Mouse (Mus musculus) monocyte, adult 5-6 weeks (primary cell): ENCODE measurements at regions not wholly inside any gene's neighbourhood (a gene's known extent, or its start where the extent isn't known, plus 50 kb on each side); places are given as distances from the start of the nearest gene placed in this dataset.

ENCODE experiments used
- ATAC-seq: fragments of 153-309, 156-312 bp; replicated peaks from 2 replicates; pipeline ENCODE4 v1.8.0; 2017; ENCODE audit warnings: mild to moderate bottlenecking; ENCODE audit not compliant: low TSS enrichment, insufficient number of reproducible peaks, severe bottlenecking, poor library complexity, low FRiP score

GRCm38 (mm10) chr12:78001846-78002245, 192.2 kb upstream of the Gm6657 start:
- no peak for ATAC-seq

DNA sequence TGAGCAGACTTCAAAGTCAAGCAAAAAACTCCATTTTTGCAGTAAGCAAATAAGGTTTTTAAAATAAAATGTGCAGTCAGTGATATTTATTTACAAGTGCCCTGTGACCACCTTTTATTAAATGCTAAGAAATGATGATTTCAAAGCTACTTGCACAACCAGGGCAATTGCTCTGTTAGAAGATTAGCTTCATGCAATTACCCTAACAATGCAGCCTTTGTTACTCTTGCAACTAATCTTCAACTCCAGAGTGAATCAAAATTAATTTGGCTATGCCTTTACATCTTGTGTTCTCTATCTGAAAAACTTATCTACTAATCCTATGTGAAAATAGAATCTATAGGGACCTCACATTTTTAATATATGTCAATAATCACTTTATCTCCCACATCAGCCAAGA, 160.3 kb upstream of the Gm6657 start:
- ATAC-seq = no peak

- no peak for ATAC-seq
Observed at GRCm38 (mm10) chr12:78046582-78046981, 147.5 kb upstream of the Gm6657 start.

DNA sequence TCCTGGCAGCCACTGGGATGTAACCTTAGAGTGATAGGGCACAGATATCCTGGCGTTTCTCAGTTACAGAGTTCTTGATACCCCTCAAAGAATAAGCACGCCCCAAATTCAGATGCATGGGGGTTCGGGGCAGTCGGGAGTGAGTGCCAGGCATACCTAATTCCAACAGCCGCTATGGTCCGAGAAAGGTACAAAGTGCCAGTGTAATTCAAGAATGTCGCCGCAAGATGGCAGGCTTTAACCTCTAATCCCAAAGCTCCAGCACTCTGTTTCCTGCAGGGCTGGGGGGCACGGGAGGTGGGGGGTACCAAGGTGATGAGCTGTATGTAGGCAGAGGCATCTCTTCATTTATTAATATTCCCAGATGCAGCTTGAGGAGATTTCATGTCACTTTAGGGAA, 138.1 kb upstream of the Gm6657 start:
- no peak for ATAC-seq

GRCm38 (mm10) chr12:78057166-78057565, 136.9 kb upstream of the Gm6657 start:
- no peak for ATAC-seq

GRCm38 (mm10) chr12:78059965-78060364, 134.1 kb upstream of the Gm6657 start:
- no peak for ATAC-seq

GRCm38 (mm10) chr12:78066024-78066423, 128.0 kb upstream of the Gm6657 start:
- no peak for ATAC-seq

DNA sequence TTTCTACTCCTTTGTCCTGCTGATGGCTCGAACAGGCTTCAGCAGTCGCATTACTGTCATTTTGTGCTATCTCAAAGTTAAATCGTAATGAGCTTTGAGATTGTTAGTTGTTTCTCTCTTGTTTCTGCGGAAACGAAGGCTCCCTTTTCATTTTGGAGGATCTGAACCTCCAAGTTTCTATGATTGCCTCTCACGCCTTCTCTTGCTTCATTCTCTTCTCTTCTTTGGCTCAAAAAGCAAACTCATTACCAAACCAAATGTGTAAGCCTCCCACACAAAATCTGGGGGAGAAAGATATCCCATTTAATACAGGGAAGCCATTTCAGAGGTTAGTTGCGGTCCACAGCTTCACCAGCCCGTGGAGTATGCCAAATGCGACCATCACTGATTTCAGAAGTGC, 121.1 kb upstream of the Gm6657 start:
- no peak for ATAC-seq

DNA sequence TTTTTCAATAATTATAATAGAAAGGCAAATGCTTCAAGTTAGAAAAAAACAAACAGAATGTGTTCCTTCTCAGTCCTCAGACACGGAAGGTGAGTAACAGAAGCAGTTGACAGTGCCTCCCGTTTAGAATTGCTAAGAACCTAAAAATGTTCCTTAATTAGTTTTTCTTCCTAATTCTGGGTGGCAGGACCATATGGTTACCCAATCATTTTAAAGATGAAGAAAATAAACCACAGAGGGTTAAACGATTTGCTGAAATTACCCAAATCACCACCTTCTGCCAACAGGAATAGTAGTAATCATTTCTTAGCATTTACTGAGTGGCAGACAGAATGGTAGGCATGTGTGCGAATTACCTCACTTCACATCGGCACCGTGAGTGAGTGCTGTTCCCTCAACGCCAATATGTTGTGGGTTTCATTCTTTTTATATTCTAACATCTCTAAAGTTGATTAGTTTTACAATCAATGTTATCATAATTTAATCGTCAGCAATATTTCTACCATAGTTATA, 119.7 kb upstream of the Gm6657 start:
- no peak for ATAC-seq

- ATAC-seq = no peak
Observed at GRCm38 (mm10) chr12:78077285-78077684, 116.8 kb upstream of the Gm6657 start.

- no peak for ATAC-seq
Observed at GRCm38 (mm10) chr12:78082163-78082562, 111.9 kb upstream of the Gm6657 start.

DNA sequence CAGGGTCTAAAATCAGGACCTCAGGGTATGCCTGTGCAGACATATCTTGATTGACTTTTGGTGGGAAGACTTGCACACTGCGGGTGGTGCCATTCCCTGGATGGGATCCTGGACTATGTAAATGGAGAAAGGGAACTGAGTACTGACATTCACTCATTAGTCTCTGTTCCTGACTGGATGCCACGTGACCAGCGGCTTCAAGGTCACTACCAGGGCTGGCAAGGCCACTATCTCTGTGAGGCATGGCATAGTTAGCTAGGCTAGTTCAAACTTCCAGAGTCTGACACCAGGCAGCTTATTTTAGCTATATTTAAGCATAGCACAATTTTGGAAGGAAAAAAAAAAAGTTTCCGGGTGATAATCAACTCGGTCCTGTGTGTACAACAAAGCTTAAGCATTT, 108.0 kb upstream of the Gm6657 start:
- no peak for ATAC-seq

GRCm38 (mm10) chr12:78087921-78088320, 106.1 kb upstream of the Gm6657 start:
- ATAC-seq = no peak

DNA sequence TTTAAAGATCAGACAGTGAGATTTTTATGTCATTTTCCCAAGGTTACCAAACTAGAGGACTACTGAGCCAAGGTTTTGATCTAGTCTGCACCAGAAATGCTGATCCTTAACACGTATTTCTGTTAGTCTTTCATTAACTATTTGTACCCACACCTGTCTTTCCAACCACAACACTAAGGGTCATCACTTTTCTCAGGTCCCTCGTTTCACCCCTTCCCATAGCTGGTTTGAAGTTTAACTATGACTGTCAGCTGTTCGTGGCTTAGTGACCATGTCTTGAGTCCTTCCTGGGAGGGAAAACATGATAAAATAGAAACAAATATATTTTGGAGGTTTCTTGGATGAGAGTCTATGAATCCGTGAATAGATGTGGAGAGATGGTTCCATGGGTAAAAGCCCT, 99.6 kb upstream of the Gm6657 start:
- no peak for ATAC-seq

GRCm38 (mm10) chr12:78095352-78095751, 98.7 kb upstream of the Gm6657 start:
- ATAC-seq = no peak

DNA sequence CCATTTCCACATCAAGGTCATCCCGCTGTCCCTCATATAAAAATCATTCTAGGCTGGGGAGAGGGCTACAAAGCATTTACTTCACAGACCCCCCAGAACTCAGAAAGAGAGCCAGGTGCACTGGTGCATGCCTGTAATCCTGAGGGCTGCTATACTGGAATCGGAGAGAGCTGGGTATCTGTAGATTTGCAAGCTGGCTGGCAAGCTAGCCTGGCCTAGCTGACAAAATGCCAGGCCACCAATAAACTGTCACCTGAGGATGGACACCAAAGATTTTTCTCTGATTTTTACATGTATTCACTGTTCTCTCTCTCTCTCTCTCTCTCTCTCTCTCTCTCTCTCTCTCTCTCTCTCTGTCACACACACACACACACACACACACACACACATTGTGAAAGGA, 98.1 kb upstream of the Gm6657 start:
- ATAC-seq = no peak

DNA sequence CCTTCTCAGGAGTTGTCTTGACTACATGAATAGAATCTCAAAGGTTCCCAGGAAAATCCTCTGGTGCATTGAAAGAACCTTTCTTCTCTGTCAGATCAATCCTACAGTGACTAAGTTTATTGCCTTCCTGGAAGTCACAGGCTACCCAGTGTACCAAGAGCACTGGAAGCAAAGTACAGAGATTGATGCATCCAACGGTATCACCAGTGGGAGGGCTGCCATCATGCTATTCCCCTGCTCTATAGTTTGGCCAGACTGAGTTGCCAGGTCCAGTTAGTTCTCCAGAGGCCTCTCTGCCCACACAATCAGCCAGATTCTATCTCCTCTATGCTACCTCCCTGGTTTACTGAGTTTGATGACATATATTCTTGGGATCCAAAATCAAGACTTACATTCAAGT, 96.9 kb upstream of the Gm6657 start:
- ATAC-seq = no peak

GRCm38 (mm10) chr12:78097692-78098091, 96.3 kb upstream of the Gm6657 start:
- no peak for ATAC-seq

- no peak for ATAC-seq
Observed at GRCm38 (mm10) chr12:78098765-78099194, 95.3 kb upstream of the Gm6657 start.

DNA sequence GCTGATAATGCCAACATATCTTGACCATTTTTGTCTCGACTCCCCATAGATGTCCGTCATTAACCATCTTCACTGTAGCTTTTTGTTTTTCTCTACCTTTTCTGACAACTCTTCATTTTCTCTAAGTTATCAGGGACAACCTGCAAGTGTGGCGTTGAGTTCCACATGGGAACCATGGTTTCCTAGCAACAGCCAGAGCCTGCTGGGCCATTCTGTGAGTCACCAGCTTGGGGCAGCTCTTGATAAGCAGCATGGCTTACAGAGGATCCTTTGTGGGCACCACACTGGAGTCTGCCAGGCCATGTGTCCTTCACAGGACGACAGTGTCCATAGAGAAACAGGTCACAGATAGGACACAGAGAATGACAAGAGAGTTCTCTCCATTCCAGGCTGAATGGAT, 94.3 kb upstream of the Gm6657 start:
- ATAC-seq = no peak

DNA sequence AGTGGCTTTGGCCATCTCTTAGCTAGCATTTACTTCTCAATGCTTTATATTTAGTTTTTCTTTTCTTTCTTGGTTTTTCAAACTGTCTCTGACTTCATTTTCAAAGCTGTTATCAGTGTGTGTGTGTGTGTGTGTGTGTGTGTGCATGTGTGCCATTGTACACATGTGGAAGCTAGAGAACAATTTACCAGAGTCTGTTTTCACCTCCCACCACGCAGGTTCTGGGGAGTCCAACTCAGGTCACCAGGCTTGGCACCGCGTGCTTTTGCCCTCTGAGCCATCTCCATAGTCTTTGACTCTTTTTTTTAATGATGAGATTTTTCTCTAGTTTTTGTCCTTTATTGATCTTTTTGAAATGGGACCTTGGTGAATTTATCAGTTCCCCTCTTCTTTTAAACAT, 93.3 kb upstream of the Gm6657 start:
- ATAC-seq = no peak
